Mouse (Mus musculus) liver, adult 10 weeks (tissue): ENCODE measurements around the gene Apobec1. TPM values are rescaled to one million over a fixed set of nuclear protein-coding genes. Genes with fewer than 3 reads are reported as not detected.

Source experiments
- polyA plus RNA-seq: library from polyadenylated mRNA; stranded (reverse); fragments of 350-450 nt; fragmentation: Illumina TruSeq; extraction: RNeasy Lipid Tissue Mini Kit (QIAGEN cat#74804); gene quantifications from one replicate; pipeline ENCODE4 v1.2.3, GENCODE M21; 2014; ENCODE audit warnings: low read depth, low replicate concordance

Apobec1 gene
- polyA plus RNA-seq = 18.2 TPM

GRCm38 (mm10) chr6:122602242-122602991, at the start of gene Apobec1:
TSS of gene Apobec1 (minus strand) at chr6:122602444.

GRCm38 (mm10) chr6:122626110-122626509, 23.9 kb upstream of the Apobec1 start, which contains the start of gene Dppa3:
TSS of gene Dppa3 (plus strand) at chr6:122626410.

DNA sequence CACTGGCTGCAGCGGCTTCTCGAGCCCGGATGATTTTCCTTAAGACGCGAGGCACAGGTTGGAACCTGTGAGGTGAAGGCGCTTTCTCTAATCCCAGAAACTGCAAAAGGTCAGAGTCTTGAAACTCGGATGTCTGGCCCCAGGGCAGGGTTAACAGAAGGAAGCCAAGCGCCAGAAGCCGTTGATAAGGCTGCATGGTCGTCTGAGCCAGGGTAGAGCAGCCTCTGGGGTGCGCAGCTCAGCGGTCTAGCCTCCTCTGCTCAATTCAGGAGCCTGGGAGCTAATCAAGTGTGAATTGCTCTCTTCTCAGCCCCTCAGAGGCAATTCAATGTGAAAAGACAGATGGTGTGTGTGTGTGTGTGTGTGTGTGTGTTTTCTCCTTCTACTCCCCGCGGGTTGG, 7.5 kb upstream of the Apobec1 start, which contains the start of gene Gdf3:
Gene Gdf3, minus strand, starts transcription at position 317 of the 400 bp plus-strand sequence.

GRCm38 (mm10) chr6:122553606-122554005, 48.6 kb downstream of the Apobec1 start, which contains the start of gene Aicda:
TSS of gene Aicda (plus strand) at chr6:122553801.

Other genes starting within 250 kb of the Apobec1 start
- gene Rimklb, start 103.7 kb downstream of the Apobec1 start, polyA plus RNA-seq = not detected
- 0.87 TPM for gene Mfap5, start 96.6 kb downstream of the Apobec1 start, polyA plus RNA-seq
- gene Aicda, start 48.6 kb downstream of the Apobec1 start, polyA plus RNA-seq = not detected
- not detected for gene Gdf3, start 7.6 kb upstream of the Apobec1 start, polyA plus RNA-seq
- not detected for gene Dppa3, start 24.0 kb upstream of the Apobec1 start, polyA plus RNA-seq
- not detected for gene Nanog, start 105.0 kb upstream of the Apobec1 start, polyA plus RNA-seq
- not detected for gene Slc2a3, start 199.2 kb upstream of the Apobec1 start, polyA plus RNA-seq
- 4.6 TPM for gene Foxj2, start 217.5 kb upstream of the Apobec1 start, polyA plus RNA-seq